Mouse (Mus musculus) bone marrow macrophage, adult 2 months (primary cell): ENCODE data around the gene Pga5. TPM values are rescaled to one million over a fixed set of nuclear protein-coding genes. Genes with fewer than 3 reads are reported as not detected.

Experiments used
- H3K27ac ChIP-seq: 2 replicates; pipeline ENCODE4 v1.5.1; 2012; ENCODE audit warnings: low read depth, low read length; ENCODE audit not compliant: insufficient read depth
- H3K4me1 ChIP-seq: 2 replicates; pipeline ENCODE4 v1.6.1; 2012; ENCODE audit warnings: low read length; ENCODE audit not compliant: control insufficient read depth, insufficient read depth
- H3K4me3 ChIP-seq: 2 replicates; pipeline ENCODE4 v1.5.1; 2012; ENCODE audit warnings: mild to moderate bottlenecking, low read length, moderate library complexity; ENCODE audit not compliant: insufficient read depth
- CTCF ChIP-seq: IDR thresholded peaks from 2 replicates; pipeline ENCODE4 v1.5.1; 2012; ENCODE audit warnings: low read depth, mild to moderate bottlenecking, low read length, moderate library complexity
- POLR2A ChIP-seq: IDR thresholded peaks from 2 replicates; pipeline ENCODE4 v1.6.1; 2012; ENCODE audit warnings: mild to moderate bottlenecking, low read depth, low read length, borderline replicate concordance
- polyA plus RNA-seq: library from polyadenylated mRNA; stranded (reverse); fragments of >200 nt; gene quantifications from 2 replicates; pipeline ENCODE4 v1.2.4, GENCODE M21; 2012; ENCODE audit not compliant: missing spikeins, insufficient read depth, insufficient read length

Gene Pga5
- polyA plus RNA-seq, 1 experiment = not detected

- TF ChIP-seq POLR2A (no peak), CTCF (no peak)
- H3K27ac ChIP-seq = no peak overlapping the region
- H3K4me3 ChIP-seq = no peak overlapping the region
- peaks cover 9% of the 10 kb centered on the region for H3K4me1 ChIP-seq
Observed at GRCm38 (mm10) chr19:10648156-10648555, 29.7 kb downstream of the Pga5 start.

GRCm38 (mm10) chr19:10645616-10646015, 32.3 kb downstream of the Pga5 start:
- no peak overlapping the region for H3K27ac ChIP-seq
- peaks cover 3% of the 10 kb centered on the region; the same call in 1 of the 2 replicates for H3K4me1 ChIP-seq
- TF ChIP-seq CTCF = no peak
- no peak for TF ChIP-seq POLR2A
- no peak overlapping the region for H3K4me3 ChIP-seq

GRCm38 (mm10) chr19:10640589-10641378, 37.1 kb downstream of the Pga5 start:
- TF ChIP-seq CTCF (no peak), POLR2A (no peak)
- H3K4me1 ChIP-seq = no peaks in the 10 kb centered on the region
- H3K27ac ChIP-seq = no peak overlapping the region
- no peak overlapping the region for H3K4me3 ChIP-seq

GRCm38 (mm10) chr19:10640080-10640479, 37.8 kb downstream of the Pga5 start:
- TF ChIP-seq CTCF (no peak), POLR2A (no peak)
- Histone ChIP-seq H3K4me3 (no peak overlapping the region), H3K27ac (no peak overlapping the region), H3K4me1 (peaks cover 1% of the 10 kb centered on the region; the same call in 1 of the 2 replicates)

GRCm38 (mm10) chr19:10637840-10638239, 40.0 kb downstream of the Pga5 start:
- peaks cover 4% of the 10 kb centered on the region; the same call in 1 of the 2 replicates for H3K4me1 ChIP-seq
- TF ChIP-seq CTCF (no peak), POLR2A (no peak)

GRCm38 (mm10) chr19:10634872-10635318, 43.0 kb downstream of the Pga5 start:
- TF ChIP-seq CTCF (no peak), POLR2A (no peak)
- no peak overlapping the region for H3K27ac ChIP-seq
- peaks cover 4% of the 10 kb centered on the region; the same call in 1 of the 2 replicates for H3K4me1 ChIP-seq
- H3K4me3 ChIP-seq = peak overlapping the region; percentile 46

More at GRCm38 (mm10) chr19:10637840-10638239, 40.0 kb downstream of the Pga5 start:
- H3K27ac ChIP-seq = no peak overlapping the region
- no peak overlapping the region for H3K4me3 ChIP-seq

GRCm38 (mm10) chr19:10634106-10634871, 43.6 kb downstream of the Pga5 start, which contains the start of gene Vwce:
Vwce (plus strand) TSS chr19:10634213.
- H3K4me3 ChIP-seq = peak within 1 kb of the TSS; percentile 46
- no peak for TF ChIP-seq POLR2A
- TF ChIP-seq CTCF = no peak
- H3K27ac ChIP-seq = no peak within 1 kb of the TSS
- peaks cover 4% of the 10 kb centered on the region; the same call in 1 of the 2 replicates for H3K4me1 ChIP-seq

Other genes with a start within 250 kb of the Pga5 start
- not detected in 2 replicates for gene Lrrc10b, start 220.6 kb downstream of the Pga5 start, polyA plus RNA-seq
- gene Ppp1r32, start 195.1 kb downstream of the Pga5 start, polyA plus RNA-seq = 0.54 TPM in 1 of 2 replicates, not detected in the other
- gene Cpsf7, start 152.8 kb downstream of the Pga5 start, polyA plus RNA-seq = 62.0 and 62.8 TPM in 2 replicates
- gene Sdhaf2, start 151.9 kb downstream of the Pga5 start, polyA plus RNA-seq = 47.0 and 51.9 TPM in 2 replicates
- gene Tmem216, start 121.8 kb downstream of the Pga5 start, polyA plus RNA-seq = 6.6 and 7.8 TPM in 2 replicates
- 30.1 and 34.2 TPM in 2 replicates for gene Cyb561a3, start 100.9 kb downstream of the Pga5 start, polyA plus RNA-seq
- gene Tmem138, start 100.7 kb downstream of the Pga5 start, polyA plus RNA-seq = 8.4 and 10.6 TPM in 2 replicates
- 85.9 and 103 TPM in 2 replicates for gene Ddb1, start 72.7 kb downstream of the Pga5 start, polyA plus RNA-seq
- gene Tkfc, start 72.4 kb downstream of the Pga5 start, polyA plus RNA-seq = 4.9 and 7.1 TPM in 2 replicates
- gene Vwce, start 43.9 kb downstream of the Pga5 start, polyA plus RNA-seq = not detected in 2 replicates
- gene Vps37c, start 10.7 kb upstream of the Pga5 start, polyA plus RNA-seq = 39.9 and 41.7 TPM in 2 replicates
- gene Cd5, start 60.9 kb upstream of the Pga5 start, polyA plus RNA-seq = not detected in 2 replicates
- not detected in 2 replicates for gene Cd6, start 152.0 kb upstream of the Pga5 start, polyA plus RNA-seq
- 93.7 and 94.6 TPM in 2 replicates for gene Slc15a3, start 161.7 kb upstream of the Pga5 start, polyA plus RNA-seq
- 2.1 and 3.1 TPM in 2 replicates for gene Tmem132a, start 191.9 kb upstream of the Pga5 start, polyA plus RNA-seq
- gene Tmem109, start 203.9 kb upstream of the Pga5 start, polyA plus RNA-seq = 75.4 and 80.6 TPM in 2 replicates
- gene Prpf19, start 217.2 kb upstream of the Pga5 start, polyA plus RNA-seq = 41.4 and 51.6 TPM in 2 replicates
- not detected in 2 replicates for gene Zp1, start 242.6 kb upstream of the Pga5 start, polyA plus RNA-seq